Mouse (Mus musculus) cerebellum, postnatal 36 days (tissue): ENCODE data around the gene Dlk2.

ENCODE experiments used
- DNase-seq, 2 experiments: peaks; one replicate each; pipeline ENCODE4 v3.0.0; 2021 to 2022; ENCODE audit warnings: mixed read lengths in 2 of 2

The Dlk2 gene

DNA sequence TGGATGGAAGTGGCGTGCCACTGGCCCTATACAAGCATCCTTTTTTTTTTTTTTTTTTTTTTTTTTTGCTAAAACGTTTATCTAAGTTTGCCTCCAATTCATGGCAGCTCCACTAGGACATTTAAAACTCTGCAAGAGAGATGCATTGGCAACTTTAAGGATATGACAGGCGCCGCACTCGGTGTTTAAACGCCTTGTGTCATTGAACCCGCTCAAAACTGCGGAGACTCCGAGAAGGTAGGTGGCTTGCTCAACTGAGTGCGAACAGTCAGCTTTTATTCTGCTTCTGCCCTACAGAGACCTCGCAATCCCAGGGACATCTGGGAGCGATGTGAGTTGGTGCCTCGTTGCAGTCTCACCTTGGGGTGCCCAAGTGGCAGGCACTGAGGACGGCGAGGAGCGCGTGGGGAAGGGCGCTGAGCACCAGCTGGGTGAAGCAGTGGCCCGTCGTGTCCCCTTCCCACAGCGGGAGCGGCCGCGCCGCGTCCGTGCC is 30.2 kb downstream of the Dlk2 start:
- DNase-seq = no peak

DNA sequence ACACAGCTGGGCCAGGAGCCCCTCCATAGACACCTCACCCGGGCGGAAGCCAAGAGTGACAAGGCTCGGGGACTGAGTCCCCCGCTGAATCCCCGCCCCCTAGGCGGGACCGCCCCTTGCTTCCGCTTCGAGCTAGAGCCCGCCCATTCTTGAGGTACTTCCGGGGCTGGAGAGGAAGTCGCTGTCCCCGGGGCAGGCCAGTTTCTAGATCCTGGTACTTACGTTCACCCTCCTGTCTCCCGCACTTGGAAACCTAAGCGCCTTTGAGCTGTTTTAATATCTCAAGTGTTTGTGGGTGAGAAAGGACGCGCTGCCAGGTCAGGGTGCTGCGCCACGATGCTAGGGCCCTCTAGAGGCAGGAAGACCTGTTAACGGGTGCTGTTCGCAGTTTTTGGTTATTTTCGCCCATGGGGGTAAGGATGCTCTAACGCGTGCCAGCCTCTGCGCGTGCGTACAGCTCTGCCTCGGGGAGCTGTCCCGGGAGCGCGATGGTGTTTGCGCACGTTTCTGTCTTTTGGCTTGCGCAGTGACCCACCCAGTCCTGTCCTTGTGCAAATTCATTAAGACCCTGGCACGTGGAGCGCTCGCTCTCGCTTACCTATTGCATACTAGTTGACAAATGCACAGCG is 30.8 kb downstream of the Dlk2 start, which contains the start of gene Abcc10:
Abcc10 (minus strand) TSS at position 447 of the 629 bp plus-strand sequence.
- DNase-seq = peak; percentile 93 to 95

DNA sequence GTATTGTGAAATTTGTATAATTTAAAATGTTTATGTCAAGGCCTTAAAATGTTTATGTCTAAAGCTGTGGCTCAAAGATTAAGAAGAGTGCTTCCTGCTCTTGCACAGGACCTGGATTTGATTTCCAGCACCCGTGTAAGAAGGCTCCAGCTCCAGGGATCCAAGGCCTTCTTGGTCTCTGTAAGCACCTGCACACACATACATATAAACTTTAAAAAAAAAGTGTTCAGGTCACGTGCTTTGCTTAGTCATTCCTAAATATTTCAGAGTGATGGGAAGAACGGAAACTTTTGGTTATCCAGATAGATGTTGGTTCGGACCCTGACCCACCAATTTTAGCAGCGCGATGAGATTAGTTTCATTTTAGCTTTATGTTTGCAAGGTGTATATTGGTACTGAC is 31.5 kb downstream of the Dlk2 start:
- peak in 1 of 2 experiments; percentile 13 for DNase-seq

DNA sequence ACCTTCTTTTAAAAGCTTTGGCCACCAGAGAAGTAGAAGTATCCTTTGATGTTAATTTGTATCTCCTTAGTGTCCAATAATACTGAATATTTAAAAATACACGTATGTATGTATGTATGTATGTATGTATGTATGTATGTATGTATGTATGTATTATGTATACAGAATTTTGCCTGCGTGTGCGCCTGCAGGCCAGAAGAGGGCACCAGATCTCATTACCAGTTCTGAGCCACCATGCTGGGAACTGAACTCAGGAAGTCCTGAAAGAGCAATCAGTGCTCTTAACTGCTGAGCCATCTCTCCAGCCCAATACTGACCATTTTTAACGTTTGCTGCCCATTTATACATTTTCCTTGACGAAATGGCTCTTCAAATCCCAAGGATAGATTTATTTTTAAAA is 39.3 kb downstream of the Dlk2 start:
- DNase-seq = no peak

DNA sequence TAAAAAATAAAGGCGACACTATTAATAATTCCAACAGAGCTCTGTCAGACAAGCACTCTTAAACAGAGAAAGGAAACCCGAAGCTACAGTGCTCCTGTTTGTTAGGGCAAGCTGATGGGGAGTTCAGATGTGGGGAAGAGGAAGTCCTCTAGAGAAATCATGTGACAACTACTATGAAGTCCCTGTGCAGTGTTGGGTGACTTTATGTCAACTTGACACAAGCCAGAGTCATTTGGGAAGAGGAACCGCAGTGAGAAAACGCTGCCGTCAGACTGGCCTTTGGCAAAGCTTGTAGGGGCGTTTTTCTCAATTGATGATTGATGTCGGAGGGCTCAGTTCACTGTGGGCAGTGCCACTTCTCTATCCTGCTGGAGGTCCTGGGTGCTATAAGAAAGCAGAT is 44.0 kb downstream of the Dlk2 start:
- DNase-seq = no peak

DNA sequence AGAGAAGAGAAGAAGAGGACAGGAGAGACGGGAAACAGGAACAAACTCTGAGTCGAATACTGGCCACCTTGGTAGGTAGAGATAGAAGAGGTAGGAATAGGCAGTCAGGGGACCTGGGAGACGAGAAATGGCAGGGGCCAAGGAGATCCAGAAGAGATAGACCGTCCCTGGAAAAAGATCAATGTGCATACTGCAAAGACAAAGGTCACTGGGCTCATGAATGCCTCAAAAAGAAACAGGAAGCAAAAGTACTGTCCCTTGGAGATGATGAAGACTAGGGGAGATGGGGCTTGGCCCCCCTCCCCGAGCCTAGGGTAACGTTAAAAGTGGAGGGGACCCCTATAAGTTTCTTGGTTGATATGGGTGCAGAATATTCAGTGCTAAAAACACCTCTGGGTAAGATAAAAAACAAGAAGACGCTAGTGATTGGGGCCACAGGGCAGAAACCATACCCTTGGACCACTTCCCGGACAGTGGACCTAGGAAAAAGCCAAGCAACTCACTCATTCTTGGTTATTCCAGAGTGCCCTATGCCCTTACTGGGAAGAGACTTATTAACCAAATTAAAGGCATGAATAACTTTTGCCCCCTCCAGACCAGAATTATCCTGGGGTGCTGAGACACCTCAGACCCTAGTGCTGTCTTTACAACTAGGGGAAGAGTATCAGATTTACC is 53.9 kb downstream of the Dlk2 start:
- no peak for DNase-seq
